Mouse (Mus musculus) spleen, postnatal 36 days (tissue): Measurements from ENCODE around the gene Syvn1.

Experiments used
- DNase-seq, 2 experiments: peaks; one replicate each; pipeline ENCODE4 v3.0.0; 2022; ENCODE audit warnings: low spot score in 2 of 2, mixed read lengths in 1 of 2

Gene Syvn1

GRCm38 (mm10) chr19:6040002-6040401 is 6.4 kb upstream of the Syvn1 start:
- no peak for DNase-seq

GRCm38 (mm10) chr19:6042293-6042692 is 4.1 kb upstream of the Syvn1 start:
- no peak for DNase-seq

GRCm38 (mm10) chr19:6044102-6044501 is 2.3 kb upstream of the Syvn1 start:
- DNase-seq: peak in 1 of 2 experiments; percentile 42

- peak; percentile 63 to 73 for DNase-seq
These were observed 746 bp upstream of the Syvn1 start for GRCm38 (mm10) chr19:6045366-6046293.

GRCm38 (mm10) chr19:6047154-6047898 is 950 bp downstream of the Syvn1 start:
- no peak for DNase-seq

GRCm38 (mm10) chr19:6047899-6048166 is 1.5 kb downstream of the Syvn1 start:
- no peak for DNase-seq

GRCm38 (mm10) chr19:6048681-6049410 is 2.5 kb downstream of the Syvn1 start:
- DNase-seq: peak; percentile 83 to 86

- no peak for DNase-seq
These were observed 6.1 kb downstream of the Syvn1 start for GRCm38 (mm10) chr19:6052516-6052915.

- DNase-seq: no peak
These were observed 7.9 kb downstream of the Syvn1 start for GRCm38 (mm10) chr19:6054296-6054695.

- no peak for DNase-seq
These were observed 10.3 kb downstream of the Syvn1 start for GRCm38 (mm10) chr19:6056696-6057095.

- DNase-seq: peak; percentile 98 to 99
These were observed 11.1 kb downstream of the Syvn1 start, which contains the start of the genes Mrpl49 and Fau for GRCm38 (mm10) chr19:6057313-6058096. Gene Mrpl49, minus strand, starts transcription at chr19:6057785. Gene Fau, plus strand, starts transcription at chr19:6057844.

GRCm38 (mm10) chr19:6058513-6058912 is 12.1 kb downstream of the Syvn1 start:
- no peak for DNase-seq

- no peak for DNase-seq
These were observed 12.6 kb downstream of the Syvn1 start for GRCm38 (mm10) chr19:6058966-6059365.

GRCm38 (mm10) chr19:6061021-6061533 is 14.7 kb downstream of the Syvn1 start, which contains the start of gene Znhit2:
Gene Znhit2, plus strand, starts transcription at chr19:6061192.
- peak; percentile 94 to 96 for DNase-seq

- DNase-seq: peak; percentile 79
These were observed 15.4 kb downstream of the Syvn1 start for GRCm38 (mm10) chr19:6061641-6062302.

GRCm38 (mm10) chr19:6062418-6062817 is 16.0 kb downstream of the Syvn1 start:
- no peak for DNase-seq

- no peak for DNase-seq
These were observed 16.7 kb downstream of the Syvn1 start for GRCm38 (mm10) chr19:6063081-6063480.

GRCm38 (mm10) chr19:6066571-6066970 is 20.2 kb downstream of the Syvn1 start:
- no peak for DNase-seq

- DNase-seq: peak; percentile 77 to 84
These were observed 20.8 kb downstream of the Syvn1 start for GRCm38 (mm10) chr19:6067011-6067723.
